ENCODE assay signal across 7 mouse cellular contexts in genomic region chr7:28960354-28961046, GRCm38 (mm10). TPM values are rescaled to one million over a fixed set of nuclear protein-coding genes. Genes with fewer than 3 reads are reported as not detected.
DNase-seq lines count a peak whose midpoint lies in the region; ATAC-seq lines count a peak whose summit lies in the region.

No protein-coding gene starts in this region.

- H3K9ac ChIP-seq in forebrain, embryonic 13.5 days: peak overlapping the region; percentile 95
- peak overlapping the region; percentile 97 for H3K9ac ChIP-seq in limb, embryonic 13.5 days
- peak overlapping the region; percentile 90 for H3K9ac ChIP-seq in stomach, embryonic 15.5 days

- DNase-seq in thymus, postnatal 14 days: no peak
- DNase-seq in right cerebral cortex, postnatal 25 days: no peak

- H3K4me2 ChIP-seq in forebrain, embryonic 13.5 days: peak overlapping the region; percentile 90
- peak overlapping the region; percentile 89 for H3K4me2 ChIP-seq in limb, embryonic 13.5 days (replicated peaks)
- H3K4me2 ChIP-seq in stomach, embryonic 15.5 days: peak overlapping the region; percentile 69

- no peaks in the 10 kb centered on the region for H3K9me3 ChIP-seq in megakaryocyte, embryonic 14.5 days
- no peaks in the 10 kb centered on the region for H3K9me3 ChIP-seq in forebrain, embryonic 13.5 days (replicated peaks)
- H3K9me3 ChIP-seq in limb, embryonic 13.5 days: no peaks in the 10 kb centered on the region
- no peaks in the 10 kb centered on the region for H3K9me3 ChIP-seq in stomach, embryonic 15.5 days

- H3K27me3 ChIP-seq in megakaryocyte, embryonic 14.5 days (replicated peaks): no peaks in the 10 kb centered on the region
- H3K27me3 ChIP-seq in forebrain, embryonic 13.5 days: no peaks in the 10 kb centered on the region
- H3K27me3 ChIP-seq in limb, embryonic 13.5 days: no peaks in the 10 kb centered on the region
- no peaks in the 10 kb centered on the region for H3K27me3 ChIP-seq in stomach, embryonic 15.5 days (replicated peaks)

- no peak overlapping the region for H3K27ac ChIP-seq in forebrain, embryonic 13.5 days
- peak overlapping the region; percentile 61 for H3K27ac ChIP-seq in limb, embryonic 13.5 days
- H3K27ac ChIP-seq in stomach, embryonic 15.5 days: peak overlapping the region; percentile 88

- peak overlapping the region; percentile 96 for H3K4me3 ChIP-seq in megakaryocyte, embryonic 14.5 days (replicated peaks)
- peak overlapping the region; percentile 94 for H3K4me3 ChIP-seq in forebrain, embryonic 13.5 days
- peak overlapping the region; percentile 99 for H3K4me3 ChIP-seq in limb, embryonic 13.5 days
- peak overlapping the region; percentile 82 for H3K4me3 ChIP-seq in stomach, embryonic 15.5 days (replicated peaks)

- WGBS in forebrain, embryonic 13.5 days: 34% methylated on average over 9 of the region's 9 CpGs
- WGBS in limb, embryonic 13.5 days: 17% methylated on average over 9 of the region's 9 CpGs
- WGBS in stomach, embryonic 15.5 days: 10% methylated on average over 9 of the region's 9 CpGs

- no peak for ATAC-seq in megakaryocyte, adult 5-6 weeks (ENCODE audit: poor library complexity, severe bottlenecking)
- ATAC-seq in forebrain, embryonic 13.5 days: no peak
- ATAC-seq in limb, embryonic 13.5 days (ENCODE audit: low FRiP score, low read depth): no peak
- ATAC-seq in stomach, embryonic 15.5 days (ENCODE audit: insufficient read depth, low FRiP score, low read depth): no peak

- H3K4me1 ChIP-seq in megakaryocyte, embryonic 14.5 days: peaks cover 80% of the 10 kb centered on the region
- H3K4me1 ChIP-seq in forebrain, embryonic 13.5 days: peaks cover 54% of the 10 kb centered on the region
- peaks cover 61% of the 10 kb centered on the region for H3K4me1 ChIP-seq in limb, embryonic 13.5 days
- H3K4me1 ChIP-seq in stomach, embryonic 15.5 days: peaks cover 45% of the 10 kb centered on the region

- peaks cover 18% of the 10 kb centered on the region for H3K36me3 ChIP-seq in megakaryocyte, embryonic 14.5 days (replicated peaks; ENCODE audit: low read length)
- no peaks in the 10 kb centered on the region for H3K36me3 ChIP-seq in forebrain, embryonic 13.5 days (ENCODE audit: poor library complexity, severe bottlenecking)
- peaks cover 13% of the 10 kb centered on the region for H3K36me3 ChIP-seq in limb, embryonic 13.5 days
- no peaks in the 10 kb centered on the region for H3K36me3 ChIP-seq in stomach, embryonic 15.5 days

RNA-seq across cellular contexts. Expression of gene Actn4, which starts 1.6 kb away (rescaled TPM):
- polyA plus RNA-seq in megakaryocyte, embryonic 14.5 days (2012; ENCODE audit: insufficient read depth, low replicate concordance): 517 and 590 TPM in 2 replicates
- 82.5 and 87.8 TPM in 2 replicates for total RNA-seq in megakaryocyte, adult 5-6 weeks (2015)
- 44.7 and 55.1 TPM in 2 replicates for total RNA-seq in megakaryocyte, adult 5-6 weeks (2017)
- polyA plus RNA-seq in forebrain, embryonic 13.5 days (2015; fragmentation: Nextera tagmentation; extraction: Ambion mirVana): 114 and 136 TPM in 2 replicates
- polyA plus RNA-seq in limb, embryonic 13.5 days (2015; fragmentation: Nextera tagmentation; extraction: Ambion mirVana): 270 and 300 TPM in 2 replicates
- polyA plus RNA-seq in stomach, embryonic 15.5 days (2015; fragmentation: Nextera tagmentation; extraction: Ambion mirVana): 319 and 341 TPM in 2 replicates

RNA-seq across cellular contexts. Expression of gene Eif3k, which starts 21.2 kb away (rescaled TPM):
- 143 and 185 TPM in 2 replicates for polyA plus RNA-seq in megakaryocyte, embryonic 14.5 days (2012; ENCODE audit: insufficient read depth, low replicate concordance)
- total RNA-seq in megakaryocyte, adult 5-6 weeks (2015): 216 and 241 TPM in 2 replicates
- 340 and 348 TPM in 2 replicates for total RNA-seq in megakaryocyte, adult 5-6 weeks (2017)
- polyA plus RNA-seq in forebrain, embryonic 13.5 days (2015; fragmentation: Nextera tagmentation; extraction: Ambion mirVana): 351 and 356 TPM in 2 replicates
- polyA plus RNA-seq in limb, embryonic 13.5 days (2015; fragmentation: Nextera tagmentation; extraction: Ambion mirVana): 422 and 454 TPM in 2 replicates
- 370 and 373 TPM in 2 replicates for polyA plus RNA-seq in stomach, embryonic 15.5 days (2015; fragmentation: Nextera tagmentation; extraction: Ambion mirVana)

RNA-seq across cellular contexts. Expression of gene Map4k1, which starts 21.4 kb away (rescaled TPM):
- 270 and 353 TPM in 2 replicates for polyA plus RNA-seq in megakaryocyte, embryonic 14.5 days (2012; ENCODE audit: insufficient read depth, low replicate concordance)
- 53.8 and 54.4 TPM in 2 replicates for total RNA-seq in megakaryocyte, adult 5-6 weeks (2015)
- total RNA-seq in megakaryocyte, adult 5-6 weeks (2017): 44.2 and 60.4 TPM in 2 replicates
- polyA plus RNA-seq in forebrain, embryonic 13.5 days (2015; fragmentation: Nextera tagmentation; extraction: Ambion mirVana): 4.3 and 4.4 TPM in 2 replicates
- polyA plus RNA-seq in limb, embryonic 13.5 days (2015; fragmentation: Nextera tagmentation; extraction: Ambion mirVana): 9.5 and 10.0 TPM in 2 replicates
- polyA plus RNA-seq in stomach, embryonic 15.5 days (2015; fragmentation: Nextera tagmentation; extraction: Ambion mirVana): 7.8 and 9.3 TPM in 2 replicates

Comparison
In these comparisons a context has a peak if more than half of its experiments do, and no peak if none do; other contexts are left out.
1. RNA of gene Map4k1, which starts 21.4 kb away (polyA plus RNA-seq): 270 to 353 TPM in megakaryocyte, embryonic 14.5 days; 9.5 to 10.0 TPM in limb, embryonic 13.5 days, 7.8 to 9.3 TPM in stomach, embryonic 15.5 days and 4.3 to 4.4 TPM in forebrain, embryonic 13.5 days; every median in the first group is over 10 times any median in the second.
2. Peak in every context shown above with its lines, with median percentiles within 50 percentile points of each other: H3K4me3 ChIP-seq, H3K4me2 ChIP-seq and H3K9ac ChIP-seq.